Mouse (Mus musculus) intestine, postnatal 0 days (tissue): Measurements from ENCODE around the gene Pif1. TPM values are rescaled to one million over a fixed set of nuclear protein-coding genes. Genes with fewer than 3 reads are reported as not detected.

Source experiments
- ATAC-seq: fragments of 200-750 bp; cut with Nextera tagmentation; 2 replicates; pipeline ENCODE4 v1.8.0; 2017; ENCODE audit warnings: mild to moderate bottlenecking, moderate TSS enrichment, moderate library complexity
- H3K27ac ChIP-seq: fragments of 300-500 bp; sonication (generic); 2 replicates; pipeline ENCODE4 v1.5.1; 2014; ENCODE audit warnings: mild to moderate bottlenecking, low read depth, low read length, moderate library complexity
- H3K27me3 ChIP-seq: fragments of 300-500 bp; sonication (generic); replicated peaks from 2 replicates; pipeline ENCODE4 v1.6.1; 2014; ENCODE audit warnings: low read length, mixed read lengths; ENCODE audit not compliant: control insufficient read depth, insufficient read depth
- H3K36me3 ChIP-seq: fragments of 300-500 bp; sonication (generic); 2 replicates; pipeline ENCODE4 v1.6.1; 2014; ENCODE audit warnings: mild to moderate bottlenecking, moderate library complexity; ENCODE audit not compliant: control insufficient read depth, insufficient read depth
- H3K4me1 ChIP-seq: fragments of 300-500 bp; sonication (generic); replicated peaks from 2 replicates; pipeline ENCODE4 v1.6.1; 2014; ENCODE audit warnings: antibody characterized with exemption, low read length, mixed read lengths; ENCODE audit not compliant: control insufficient read depth, insufficient read depth
- H3K4me2 ChIP-seq: fragments of 300-500 bp; sonication (generic); replicated peaks from 2 replicates; pipeline ENCODE4 v1.6.1; 2014; ENCODE audit warnings: low read depth, mild to moderate bottlenecking, moderate library complexity
- H3K4me3 ChIP-seq: fragments of 300-500 bp; sonication (generic); 2 replicates; pipeline ENCODE4 v1.5.1; 2014; ENCODE audit warnings: low read depth, low read length
- H3K9ac ChIP-seq: fragments of 300-500 bp; sonication (generic); 2 replicates; pipeline ENCODE4 v1.6.1; 2014; ENCODE audit warnings: mild to moderate bottlenecking, low read depth, low read length
- H3K9me3 ChIP-seq: fragments of 300-500 bp; sonication (generic); 2 replicates; pipeline ENCODE4 v1.6.1; 2016; ENCODE audit warnings: mixed run types; ENCODE audit not compliant: control insufficient read depth
- CTCF ChIP-seq: sonication (generic); IDR thresholded peaks from 2 replicates; pipeline ENCODE4 v1.5.1; 2016; ENCODE audit warnings: low read depth, mild to moderate bottlenecking, control low read depth, antibody characterized with exemption, moderate library complexity
- WGBS: fragments of 180-500 bp; shearing (Covaris S2); extraction: QIAGEN DNeasy Blood & Tissue Kit; methylation state at CpG from one replicate; pipeline ENCODE4 v1.1.7; 2014; 5-methylcytosine and 5-hydroxymethylcytosine counted together
- polyA plus RNA-seq: library from polyadenylated mRNA; unstranded; fragments of >200 nt; fragmentation: Nextera tagmentation; extraction: Ambion mirVana; gene quantifications from 2 replicates; pipeline ENCODE4 v1.2.1, GENCODE M21; 2015

The Pif1 gene
- 1.2 and 1.8 TPM in 2 replicates for polyA plus RNA-seq

DNA sequence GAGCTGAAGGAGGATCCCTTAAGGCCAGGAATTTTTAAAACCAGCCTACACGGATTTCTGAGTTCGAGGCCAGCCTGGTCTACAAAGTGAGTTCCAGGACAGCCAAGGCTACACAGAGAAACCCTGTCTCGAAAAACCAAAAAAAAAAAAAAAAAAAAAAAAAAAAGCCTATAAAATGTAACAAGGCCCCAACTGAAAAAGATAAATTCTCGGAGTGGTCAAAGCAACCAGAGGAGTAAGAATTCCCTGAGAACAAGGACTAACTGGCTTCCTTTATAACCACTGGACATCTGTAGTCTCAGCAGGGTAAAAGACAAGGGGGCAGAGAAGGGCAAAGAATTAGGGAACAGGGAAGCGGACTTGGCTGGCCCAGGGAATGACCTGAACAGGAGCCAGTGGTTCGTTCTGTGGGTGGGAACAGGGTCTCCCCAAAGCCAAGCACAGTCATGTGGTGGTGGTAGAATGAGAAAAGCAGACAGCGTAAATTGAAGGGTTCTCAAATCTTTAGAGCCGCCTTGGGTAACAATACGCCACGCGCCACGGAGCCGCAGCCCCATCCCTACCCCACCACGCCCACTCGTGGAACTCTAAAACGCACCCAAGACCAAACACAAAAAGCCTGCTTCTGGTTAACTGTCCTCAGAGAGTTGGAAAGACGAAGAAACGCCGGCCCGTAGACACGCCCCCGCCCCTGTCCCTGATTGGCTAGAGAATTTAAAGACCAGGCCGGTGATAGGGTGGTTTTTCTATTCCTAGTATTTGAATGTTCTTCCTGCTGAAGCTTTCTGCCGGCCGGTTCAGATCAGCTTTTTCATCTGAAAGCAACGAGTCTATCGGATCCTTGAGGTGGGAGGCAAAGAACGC, at the start of gene Pif1:
TSS of gene Pif1 (plus strand) at position 755 of the 864 bp plus-strand sequence.
- no peaks in the 10 kb centered on the region for H3K4me1 ChIP-seq
- H3K9me3 ChIP-seq, result no peaks in the 10 kb centered on the region
- H3K36me3 ChIP-seq, result peaks cover 4% of the 10 kb centered on the region; the same call in 1 of the 2 replicates
- H3K4me3 ChIP-seq, result peak within 1 kb of the TSS; percentile 54
- peak; percentile 75 for ATAC-seq
- WGBS, result 9% methylated on average over 28 of the region's 28 CpGs
- peak within 1 kb of the TSS; percentile 49 for H3K9ac ChIP-seq
- H3K27me3 ChIP-seq, result no peaks in the 10 kb centered on the region
- peak within 1 kb of the TSS; percentile 99 for H3K4me2 ChIP-seq
- TF ChIP-seq CTCF, result no peak
- no peak within 1 kb of the TSS for H3K27ac ChIP-seq

DNA sequence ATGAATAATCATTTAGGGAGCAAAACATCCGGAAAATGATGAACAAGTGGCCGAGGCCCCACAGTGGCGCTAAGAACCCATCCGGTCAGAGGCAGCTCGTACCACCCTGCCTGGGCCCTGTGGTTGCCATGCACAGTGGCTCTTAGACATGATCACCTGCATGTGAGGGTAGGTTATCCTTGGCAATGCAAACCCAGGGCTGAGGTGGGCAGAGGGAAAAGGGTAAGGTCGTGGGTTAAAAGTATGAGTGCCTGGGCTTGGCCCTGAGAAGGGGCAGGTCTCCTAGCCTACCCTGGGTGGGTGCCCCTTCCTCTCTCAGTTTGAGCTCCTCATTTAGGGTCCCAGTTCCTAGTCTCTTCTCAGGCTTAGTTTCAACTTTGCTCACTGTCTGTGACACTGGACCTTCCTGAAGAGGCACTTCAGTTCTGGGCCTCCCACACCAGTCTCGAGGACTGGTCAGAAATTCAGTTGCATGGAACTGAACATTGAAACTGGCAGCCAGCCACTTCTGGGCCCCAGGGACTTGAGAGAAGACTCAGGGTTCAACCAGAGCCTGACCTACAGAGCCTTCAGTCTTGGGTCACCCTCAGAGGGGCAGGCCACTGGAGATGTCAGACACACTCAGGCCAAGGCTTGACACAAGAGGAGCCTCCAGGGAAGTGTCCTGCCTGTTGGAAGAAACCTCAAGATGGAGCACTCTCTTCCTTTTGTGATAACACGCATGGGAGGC, 48.9 kb upstream of the Pif1 start:
- Histone ChIP-seq H3K4me3 (no peak overlapping the region), H3K9me3 (no peaks in the 10 kb centered on the region), H3K36me3 (no peaks in the 10 kb centered on the region), H3K4me1 (peaks cover 7% of the 10 kb centered on the region; the same call in 1 of the 2 replicates), H3K9ac (no peak overlapping the region), H3K4me2 (no peak overlapping the region), H3K27me3 (no peaks in the 10 kb centered on the region), H3K27ac (no peak overlapping the region)
- 89% methylated on average over 8 of the region's 8 CpGs for WGBS
- TF ChIP-seq CTCF, result no peak
- ATAC-seq, result no peak

DNA sequence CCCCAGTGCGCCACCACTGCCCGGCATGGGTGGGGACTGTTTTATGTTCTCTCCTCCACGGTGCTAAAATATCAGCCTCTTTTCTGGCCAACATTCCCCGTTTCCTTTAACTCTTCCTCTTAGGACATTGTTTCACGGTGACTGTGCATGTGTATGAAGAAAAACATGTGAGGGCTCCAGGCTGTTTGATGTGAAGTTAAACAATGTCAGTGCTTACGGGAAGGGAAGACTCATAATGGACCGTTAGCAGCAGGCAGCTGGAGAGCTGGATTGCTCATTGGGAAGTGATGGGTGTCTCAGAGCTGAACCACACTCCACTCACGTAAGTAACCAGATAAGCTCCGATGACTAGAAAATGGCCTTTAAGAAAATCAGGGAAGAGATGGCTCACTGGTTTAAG, 47.3 kb upstream of the Pif1 start:
- no peak for ATAC-seq
- no peaks in the 10 kb centered on the region for H3K9me3 ChIP-seq
- no peak for TF ChIP-seq CTCF

DNA sequence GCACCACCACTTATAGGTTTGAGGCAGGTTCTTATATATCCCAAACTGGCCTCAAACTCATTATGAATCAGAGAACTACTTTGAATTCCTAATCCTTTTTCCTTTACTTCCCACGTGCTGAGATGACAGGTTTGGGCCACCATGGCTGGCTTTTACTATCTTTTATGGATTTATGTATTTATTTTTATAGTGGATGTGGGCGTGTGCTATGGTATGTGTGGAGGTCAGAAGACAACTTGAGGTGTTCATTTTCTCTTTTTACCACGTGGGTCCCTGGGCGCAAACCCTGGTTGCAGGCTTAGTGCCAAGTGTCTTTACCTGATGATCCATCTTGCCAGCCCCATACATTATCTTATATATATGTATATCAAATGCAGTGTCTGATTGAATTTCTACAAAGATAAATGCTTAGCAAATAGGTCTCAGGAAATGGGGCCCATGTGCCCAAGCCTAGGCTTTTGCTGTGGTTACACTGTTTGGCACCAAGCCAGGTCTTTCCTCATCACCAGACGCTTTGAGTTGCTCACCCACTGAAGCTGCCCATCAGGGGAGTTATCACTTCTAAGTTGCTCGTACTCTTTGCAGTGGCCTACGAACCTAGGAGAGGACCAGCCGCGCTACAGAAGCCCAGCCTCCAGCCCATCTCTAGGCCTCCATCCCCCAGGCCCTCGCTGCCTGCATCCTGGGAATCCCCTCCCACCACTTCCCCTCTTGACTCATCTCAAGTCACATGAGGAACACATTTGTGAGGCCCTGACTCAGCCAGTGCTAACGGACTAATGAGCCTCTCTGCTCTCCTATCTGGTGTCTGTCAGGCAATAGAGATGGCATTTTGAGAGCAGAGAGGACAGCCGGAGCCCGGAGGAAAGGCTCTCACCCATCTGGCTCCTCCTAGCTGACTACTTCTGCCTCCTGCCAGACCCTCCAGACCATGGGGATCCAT, 45.6 kb upstream of the Pif1 start:
- Histone ChIP-seq H3K4me2 (no peak overlapping the region), H3K9me3 (no peaks in the 10 kb centered on the region), H3K36me3 (no peaks in the 10 kb centered on the region), H3K4me3 (no peak overlapping the region), H3K4me1 (peaks cover 7% of the 10 kb centered on the region; the same call in 1 of the 2 replicates), H3K27me3 (no peaks in the 10 kb centered on the region), H3K27ac (no peak overlapping the region), H3K9ac (no peak overlapping the region)
- TF ChIP-seq CTCF, result no peak
- 27% methylated on average over 13 of the region's 13 CpGs for WGBS
- peak; percentile 69 for ATAC-seq

More for the DNA sequence above, 47.3 kb upstream of the Pif1 start:
- H3K27ac ChIP-seq, result no peak overlapping the region
- H3K4me1 ChIP-seq, result peaks cover 7% of the 10 kb centered on the region; the same call in 1 of the 2 replicates
- H3K4me3 ChIP-seq, result no peak overlapping the region
- WGBS, result 68% methylated on average over 9 of the region's 9 CpGs
- no peaks in the 10 kb centered on the region for H3K36me3 ChIP-seq
- H3K27me3 ChIP-seq, result no peaks in the 10 kb centered on the region
- H3K9ac ChIP-seq, result no peak overlapping the region
- H3K4me2 ChIP-seq, result no peak overlapping the region

DNA sequence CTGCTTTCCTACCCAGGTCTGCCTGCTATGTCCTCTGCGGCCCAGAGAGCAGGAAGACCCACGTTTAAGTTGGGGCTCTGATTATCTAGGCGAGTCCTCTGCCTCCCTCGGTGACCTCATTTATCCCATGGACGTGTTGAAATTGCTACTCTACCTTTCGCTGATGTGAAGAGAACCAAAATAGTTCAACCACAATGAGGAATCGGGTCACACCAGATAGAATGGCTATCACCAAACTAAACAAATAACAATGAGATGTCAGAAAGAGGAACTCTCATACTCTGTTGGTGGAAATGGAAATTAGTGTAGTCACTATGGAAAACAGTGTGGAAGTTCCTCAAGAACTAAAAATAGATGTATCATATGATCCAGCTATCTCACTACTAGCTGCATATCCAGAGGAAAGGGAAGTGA, 44.8 kb upstream of the Pif1 start:
- H3K9ac ChIP-seq, result no peak overlapping the region
- H3K4me3 ChIP-seq, result no peak overlapping the region
- no peak overlapping the region for H3K4me2 ChIP-seq
- H3K4me1 ChIP-seq, result peaks cover 7% of the 10 kb centered on the region; the same call in 1 of the 2 replicates
- 72% methylated on average over 7 of the region's 7 CpGs for WGBS
- no peak for ATAC-seq
- H3K36me3 ChIP-seq, result no peaks in the 10 kb centered on the region
- no peaks in the 10 kb centered on the region for H3K9me3 ChIP-seq
- no peaks in the 10 kb centered on the region for H3K27me3 ChIP-seq
- TF ChIP-seq CTCF, result no peak
- H3K27ac ChIP-seq, result no peak overlapping the region
